Mouse (Mus musculus): ENCODE results near the gene Pih1d1. TPM values are rescaled to one million over a fixed set of nuclear protein-coding genes. Genes with fewer than 3 reads are reported as not detected.
"Not testable (repeated sequence)": the region's sequence is repeated elsewhere in the genome, so short reads cannot be mapped to it uniquely, and the experiment has no call there.

Pih1d1 gene
- polyA plus RNA-seq, 1 experiment: 56.2 TPM

- no peaks in the 10 kb centered on the region for H3K4me1 ChIP-seq (ENCODE audit: control insufficient read depth, insufficient read depth, low read length)
- TF ChIP-seq CTCF (IDR thresholded peaks at IDR 0.05; ENCODE audit: borderline replicate concordance, insufficient read depth, low read length): no peak
- TF ChIP-seq POLR2A (IDR thresholded peaks at IDR 0.05; ENCODE audit: low read depth, low read length): no peak
- H3K4me3 ChIP-seq (ENCODE audit: insufficient read depth, low read length): no peak overlapping the region
- no peak overlapping the region for H3K27ac ChIP-seq (ENCODE audit: insufficient read depth, low read length)
These were observed 8.6 kb upstream of the Pih1d1 start for GRCm38 (mm10) chr7:45145460-45145859.

DNA sequence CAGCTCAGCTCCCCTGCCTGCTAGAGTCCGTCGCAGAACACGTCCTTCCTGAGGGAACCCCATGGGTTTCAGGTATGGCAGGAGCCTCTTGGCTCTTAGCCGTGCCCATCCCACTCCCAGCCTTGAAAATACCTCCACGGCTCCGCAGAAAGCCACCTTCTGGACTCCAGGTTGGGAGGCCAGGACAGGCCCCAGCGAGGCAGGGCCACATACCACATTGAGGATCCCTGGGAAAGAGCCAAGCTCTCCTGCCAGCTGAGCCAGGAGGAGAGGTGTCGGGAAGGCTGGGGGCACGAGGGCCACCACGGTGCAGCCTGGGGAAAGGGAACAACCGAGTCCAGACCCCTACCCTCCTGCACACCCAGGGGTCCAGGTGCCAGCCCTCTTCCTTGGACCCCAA, 6.8 kb upstream of the Pih1d1 start:
- H3K4me3 ChIP-seq (ENCODE audit: insufficient read depth, low read length): no peak overlapping the region
- no peak overlapping the region for H3K27ac ChIP-seq (ENCODE audit: insufficient read depth, low read length)
- no peak for TF ChIP-seq CTCF (IDR thresholded peaks at IDR 0.05; ENCODE audit: borderline replicate concordance, insufficient read depth, low read length)
- TF ChIP-seq POLR2A (IDR thresholded peaks at IDR 0.05; ENCODE audit: low read depth, low read length): no peak
- no peaks in the 10 kb centered on the region for H3K4me1 ChIP-seq (ENCODE audit: control insufficient read depth, insufficient read depth, low read length)

- Histone ChIP-seq H3K4me3 (ENCODE audit: insufficient read depth, low read length) (no peak overlapping the region), H3K27ac (ENCODE audit: insufficient read depth, low read length) (no peak overlapping the region), H3K4me1 (ENCODE audit: control insufficient read depth, insufficient read depth, low read length) (no peaks in the 10 kb centered on the region)
- TF ChIP-seq POLR2A (IDR thresholded peaks at IDR 0.05; ENCODE audit: low read depth, low read length) (no peak), CTCF (IDR thresholded peaks at IDR 0.05; ENCODE audit: borderline replicate concordance, insufficient read depth, low read length) (no peak)
These were observed 6.2 kb upstream of the Pih1d1 start for GRCm38 (mm10) chr7:45147899-45148298.

- no peak for TF ChIP-seq CTCF (IDR thresholded peaks at IDR 0.05; ENCODE audit: borderline replicate concordance, insufficient read depth, low read length)
- no peak for TF ChIP-seq POLR2A (IDR thresholded peaks at IDR 0.05; ENCODE audit: low read depth, low read length)
- Histone ChIP-seq H3K27ac (ENCODE audit: insufficient read depth, low read length) (no peak overlapping the region), H3K4me3 (ENCODE audit: insufficient read depth, low read length) (no peak overlapping the region), H3K4me1 (ENCODE audit: control insufficient read depth, insufficient read depth, low read length) (no peaks in the 10 kb centered on the region)
These were observed 5.5 kb upstream of the Pih1d1 start for GRCm38 (mm10) chr7:45148534-45149098.

- Histone ChIP-seq H3K4me3 (ENCODE audit: insufficient read depth, low read length) (no peak overlapping the region), H3K4me1 (ENCODE audit: control insufficient read depth, insufficient read depth, low read length) (no peaks in the 10 kb centered on the region), H3K27ac (ENCODE audit: insufficient read depth, low read length) (no peak overlapping the region)
- TF ChIP-seq POLR2A (IDR thresholded peaks at IDR 0.05; ENCODE audit: low read depth, low read length) (no peak), CTCF (IDR thresholded peaks at IDR 0.05; ENCODE audit: borderline replicate concordance, insufficient read depth, low read length) (no peak)
These were observed 4.6 kb upstream of the Pih1d1 start for GRCm38 (mm10) chr7:45149545-45149944.

DNA sequence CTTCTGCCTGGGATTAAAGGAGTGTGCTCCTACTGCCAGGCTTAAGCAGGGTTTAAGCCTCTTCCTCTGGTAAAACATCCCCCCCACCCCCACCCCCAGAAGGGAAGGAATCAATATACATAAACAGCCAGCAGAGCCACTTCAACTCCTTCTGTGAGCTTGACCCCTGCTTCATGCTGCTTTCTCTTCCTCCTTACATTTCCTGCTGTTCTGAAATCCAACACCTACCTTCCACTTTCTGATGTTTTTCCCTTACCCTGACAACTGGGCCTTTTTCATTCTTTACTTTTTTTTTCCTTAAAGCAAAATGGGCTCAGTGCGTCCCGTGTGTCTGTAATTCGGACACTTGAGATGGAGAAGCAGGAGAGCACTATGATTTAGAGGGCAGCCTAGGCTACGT, 3.8 kb upstream of the Pih1d1 start:
- H3K27ac ChIP-seq (ENCODE audit: insufficient read depth, low read length): no peak overlapping the region
- H3K4me1 ChIP-seq (ENCODE audit: control insufficient read depth, insufficient read depth, low read length): no peaks in the 10 kb centered on the region

DNA sequence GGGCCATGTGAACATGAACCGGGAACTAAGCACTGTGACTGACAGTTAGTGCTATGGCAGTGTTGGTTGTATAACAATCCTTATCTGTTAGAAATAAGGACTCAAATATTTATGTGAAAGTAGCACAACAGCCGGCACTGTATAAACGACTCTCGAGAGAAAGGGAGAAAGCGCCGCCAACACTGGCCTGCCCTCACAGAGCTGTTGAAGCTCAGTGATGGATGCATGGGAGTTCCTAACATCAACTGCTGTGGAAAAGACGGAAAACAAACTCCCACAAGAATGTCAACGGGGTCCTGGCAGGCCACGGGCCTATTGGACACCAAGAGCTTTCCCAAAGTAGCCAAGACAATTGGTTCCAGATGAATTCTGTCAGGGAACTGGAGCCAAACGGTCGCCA, 2.8 kb upstream of the Pih1d1 start:
- H3K27ac ChIP-seq (ENCODE audit: insufficient read depth, low read length): no peak overlapping the region
- no peaks in the 10 kb centered on the region for H3K4me1 ChIP-seq (ENCODE audit: control insufficient read depth, insufficient read depth, low read length)
- TF ChIP-seq CTCF (IDR thresholded peaks at IDR 0.05; ENCODE audit: borderline replicate concordance, insufficient read depth, low read length): no peak
- TF ChIP-seq POLR2A (IDR thresholded peaks at IDR 0.05; ENCODE audit: low read depth, low read length): no peak
- no peak overlapping the region for H3K4me3 ChIP-seq (ENCODE audit: insufficient read depth, low read length)

More for the DNA sequence above, 3.8 kb upstream of the Pih1d1 start:
- H3K4me3 ChIP-seq (ENCODE audit: insufficient read depth, low read length): no peak overlapping the region
- TF ChIP-seq CTCF (IDR thresholded peaks at IDR 0.05; ENCODE audit: borderline replicate concordance, insufficient read depth, low read length) (no peak), POLR2A (IDR thresholded peaks at IDR 0.05; ENCODE audit: low read depth, low read length) (no peak)

GRCm38 (mm10) chr7:45153052-45153451, 1.1 kb upstream of the Pih1d1 start:
- not testable (repeated sequence) for H3K4me3 ChIP-seq (ENCODE audit: insufficient read depth, low read length); H3K27ac ChIP-seq (ENCODE audit: insufficient read depth, low read length); H3K4me1 ChIP-seq (ENCODE audit: control insufficient read depth, insufficient read depth, low read length)

- H3K27ac ChIP-seq (ENCODE audit: insufficient read depth, low read length): peak overlapping the region; percentile 83
- TF ChIP-seq CTCF (IDR thresholded peaks at IDR 0.05; ENCODE audit: borderline replicate concordance, insufficient read depth, low read length): no peak
- no peak; the same call in 1 of the 2 replicates for TF ChIP-seq POLR2A (IDR thresholded peaks at IDR 0.05; ENCODE audit: low read depth, low read length)
- peak overlapping the region; percentile 72 for H3K4me3 ChIP-seq (ENCODE audit: insufficient read depth, low read length)
- no peaks in the 10 kb centered on the region for H3K4me1 ChIP-seq (ENCODE audit: control insufficient read depth, insufficient read depth, low read length)
These were observed 517 bp upstream of the Pih1d1 start for GRCm38 (mm10) chr7:45153586-45153985.

- Histone ChIP-seq H3K4me1 (ENCODE audit: control insufficient read depth, insufficient read depth, low read length) (no peaks in the 10 kb centered on the region), H3K27ac (ENCODE audit: insufficient read depth, low read length) (no peak overlapping the region), H3K4me3 (ENCODE audit: insufficient read depth, low read length) (peak overlapping the region; percentile 38)
- TF ChIP-seq POLR2A (IDR thresholded peaks at IDR 0.05; ENCODE audit: low read depth, low read length) (no peak), CTCF (IDR thresholded peaks at IDR 0.05; ENCODE audit: borderline replicate concordance, insufficient read depth, low read length) (peak; percentile 51; the same call in 1 of the 2 replicates)
These were observed 951 bp downstream of the Pih1d1 start for GRCm38 (mm10) chr7:45154993-45155514.

All from embryonic fibroblast, embryonic 13.5 days (primary cell).